Mouse (Mus musculus) lung, embryonic 16.5 days (tissue): Measurements from ENCODE around the gene Hspb2. TPM values are rescaled to one million over a fixed set of nuclear protein-coding genes. Genes with fewer than 3 reads are reported as not detected.

Source experiments
- ATAC-seq: fragments of 200-750 bp; cut with Nextera tagmentation; 2 replicates; pipeline ENCODE4 v1.8.0; 2017; ENCODE audit warnings: low read depth, mild to moderate bottlenecking, moderate library complexity
- H3K27ac ChIP-seq: fragments of 300-500 bp; sonication (generic); 2 replicates; pipeline ENCODE4 v1.5.1; 2014; ENCODE audit warnings: mild to moderate bottlenecking, control low read depth, low read length
- H3K27me3 ChIP-seq: fragments of 300-500 bp; sonication (generic); 2 replicates; pipeline ENCODE4 v1.6.1; 2014; ENCODE audit warnings: low read depth, low read length, mixed read lengths; ENCODE audit not compliant: control insufficient read depth, insufficient read depth
- H3K36me3 ChIP-seq: fragments of 300-500 bp; sonication (generic); 2 replicates; pipeline ENCODE4 v1.6.1; 2014; ENCODE audit warnings: low read length; ENCODE audit not compliant: control insufficient read depth, insufficient read depth
- H3K4me1 ChIP-seq: fragments of 300-500 bp; sonication (generic); replicated peaks from 2 replicates; pipeline ENCODE4 v1.6.1; 2014; ENCODE audit warnings: low read length, mixed read lengths; ENCODE audit not compliant: control insufficient read depth, insufficient read depth
- H3K4me2 ChIP-seq: fragments of 300-500 bp; sonication (generic); 2 replicates; pipeline ENCODE4 v1.6.1; 2014; ENCODE audit warnings: low read depth, low read length, control low read depth
- H3K4me3 ChIP-seq: fragments of 300-500 bp; sonication (generic); 2 replicates; pipeline ENCODE4 v1.5.1; 2014; ENCODE audit warnings: mild to moderate bottlenecking, low read length, control low read depth
- H3K9ac ChIP-seq: fragments of 300-500 bp; sonication (generic); 2 replicates; pipeline ENCODE4 v1.6.1; 2014; ENCODE audit warnings: low read length, control low read depth
- H3K9me3 ChIP-seq: fragments of 300-500 bp; sonication (generic); 2 replicates; pipeline ENCODE4 v1.6.1; 2016; ENCODE audit warnings: low read length; ENCODE audit not compliant: control insufficient read depth
- WGBS: fragments of 180-500 bp; shearing (Covaris S2); extraction: QIAGEN DNeasy Blood & Tissue Kit; methylation state at CpG from one replicate; pipeline ENCODE4 v1.1.7; 2014; 5-methylcytosine and 5-hydroxymethylcytosine counted together
- polyA plus RNA-seq: library from polyadenylated mRNA; unstranded; fragments of >200 nt; fragmentation: Nextera tagmentation; extraction: Ambion mirVana; gene quantifications from 2 replicates; pipeline ENCODE4 v1.2.1, GENCODE M21; 2015

Hspb2 gene
- polyA plus RNA-seq, 1 experiment from 2014 or later, result 21.1 TPM

GRCm38 (mm10) chr9:50753947-50754346 is 1.8 kb upstream of the Hspb2 start:
- WGBS, result 33% methylated on average over 7 of the region's 7 CpGs
- H3K4me1 ChIP-seq, result peaks cover 24% of the 10 kb centered on the region
- H3K9ac ChIP-seq, result peak overlapping the region; percentile 65
- peak overlapping the region; percentile 1; the same call in 1 of the 2 replicates for H3K27ac ChIP-seq
- no peaks in the 10 kb centered on the region for H3K9me3 ChIP-seq
- no peak for ATAC-seq
- H3K36me3 ChIP-seq, result no peaks in the 10 kb centered on the region
- H3K27me3 ChIP-seq, result no peaks in the 10 kb centered on the region
- H3K4me3 ChIP-seq, result peak overlapping the region; percentile 48
- peak overlapping the region; percentile 61 for H3K4me2 ChIP-seq

- Histone ChIP-seq H3K27me3 (no peaks in the 10 kb centered on the region), H3K4me1 (peaks cover 24% of the 10 kb centered on the region), H3K9ac (peak overlapping the region; percentile 65), H3K4me3 (peak overlapping the region; percentile 48), H3K9me3 (no peaks in the 10 kb centered on the region), H3K27ac (peak overlapping the region; percentile 92), H3K4me2 (peak overlapping the region; percentile 61), H3K36me3 (no peaks in the 10 kb centered on the region)
- 54% methylated on average over 17 of the region's 17 CpGs for WGBS
- ATAC-seq, result peak; percentile 91
Observed at GRCm38 (mm10) chr9:50752784-50753615, 846 bp upstream of the Hspb2 start.

GRCm38 (mm10) chr9:50751323-50751722 is 831 bp downstream of the Hspb2 start, which contains the start of gene Cryab:
Gene Cryab, plus strand, starts transcription at chr9:50751325.
- Histone ChIP-seq H3K4me1 (peaks cover 29% of the 10 kb centered on the region), H3K4me2 (peak within 1 kb of the TSS; percentile 61), H3K4me3 (peak within 1 kb of the TSS; percentile 21), H3K27ac (peak within 1 kb of the TSS; percentile 92), H3K9ac (peak within 1 kb of the TSS; percentile 32), H3K36me3 (no peaks in the 10 kb centered on the region), H3K27me3 (no peaks in the 10 kb centered on the region), H3K9me3 (no peaks in the 10 kb centered on the region)
- 57% methylated on average over 22 of the region's 22 CpGs for WGBS
- ATAC-seq, result no peak

GRCm38 (mm10) chr9:50750706-50751105 is 1.4 kb downstream of the Hspb2 start:
- H3K9ac ChIP-seq, result no peak overlapping the region

GRCm38 (mm10) chr9:50746214-50746677 is 5.9 kb downstream of the Hspb2 start, which contains the start of gene 2310030G06Rik:
Gene 2310030G06Rik, minus strand, starts transcription at chr9:50746536.
- H3K9me3 ChIP-seq, result no peaks in the 10 kb centered on the region
- H3K4me2 ChIP-seq, result peak within 1 kb of the TSS; percentile 57
- no peaks in the 10 kb centered on the region for H3K36me3 ChIP-seq
- WGBS, result 4% methylated on average over 19 of the region's 19 CpGs
- H3K27me3 ChIP-seq, result no peaks in the 10 kb centered on the region
- peak within 1 kb of the TSS; percentile 53 for H3K4me3 ChIP-seq
- ATAC-seq, result peak; percentile 80
- H3K27ac ChIP-seq, result peak within 1 kb of the TSS; percentile 94
- peak within 1 kb of the TSS; percentile 69 for H3K9ac ChIP-seq
- peaks cover 11% of the 10 kb centered on the region for H3K4me1 ChIP-seq

More at GRCm38 (mm10) chr9:50750706-50751105, 1.4 kb downstream of the Hspb2 start:
- Histone ChIP-seq H3K36me3 (no peaks in the 10 kb centered on the region), H3K4me1 (peaks cover 30% of the 10 kb centered on the region), H3K9me3 (no peaks in the 10 kb centered on the region), H3K4me2 (no peak overlapping the region), H3K27me3 (no peaks in the 10 kb centered on the region), H3K27ac (no peak overlapping the region), H3K4me3 (no peak overlapping the region)
- ATAC-seq, result no peak
- 64% methylated on average over 6 of the region's 6 CpGs for WGBS

GRCm38 (mm10) chr9:50745806-50746205 is 6.3 kb downstream of the Hspb2 start:
- Histone ChIP-seq H3K4me1 (peaks cover 10% of the 10 kb centered on the region), H3K27ac (peak overlapping the region; percentile 94), H3K36me3 (no peaks in the 10 kb centered on the region), H3K9ac (peak overlapping the region; percentile 69), H3K4me3 (peak overlapping the region; percentile 53), H3K4me2 (peak overlapping the region; percentile 57), H3K27me3 (no peaks in the 10 kb centered on the region), H3K9me3 (no peaks in the 10 kb centered on the region)
- ATAC-seq, result peak; percentile 83
- 15% methylated on average over 7 of the region's 7 CpGs for whole genome bisulfite sequencing

- 76% methylated on average over 2 of the region's 2 CpGs for WGBS
Observed at GRCm38 (mm10) chr9:50742744-50743143, 9.4 kb downstream of the Hspb2 start.

GRCm38 (mm10) chr9:50742261-50742660 is 9.9 kb downstream of the Hspb2 start:
- Histone ChIP-seq H3K4me2 (no peak overlapping the region), H3K27me3 (no peaks in the 10 kb centered on the region), H3K4me1 (peaks cover 12% of the 10 kb centered on the region), H3K27ac (no peak overlapping the region), H3K9me3 (no peaks in the 10 kb centered on the region), H3K4me3 (no peak overlapping the region), H3K9ac (no peak overlapping the region), H3K36me3 (no peaks in the 10 kb centered on the region)
- no peak for ATAC-seq
- WGBS, result 63% methylated on average over 3 of the region's 3 CpGs

More at GRCm38 (mm10) chr9:50742744-50743143, 9.4 kb downstream of the Hspb2 start:
- H3K27me3 ChIP-seq, result no peaks in the 10 kb centered on the region
- H3K9me3 ChIP-seq, result no peaks in the 10 kb centered on the region
- ATAC-seq, result no peak
- H3K36me3 ChIP-seq, result no peaks in the 10 kb centered on the region
- H3K4me1 ChIP-seq, result peaks cover 12% of the 10 kb centered on the region
- H3K9ac ChIP-seq, result no peak overlapping the region
- no peak overlapping the region for H3K4me3 ChIP-seq
- H3K27ac ChIP-seq, result no peak overlapping the region
- no peak overlapping the region for H3K4me2 ChIP-seq
